Mouse (Mus musculus): Measurements from ENCODE around the gene Krt7.

- TF ChIP-seq HCFC1 (IDR thresholded peaks at IDR 0.05; ENCODE audit: borderline replicate concordance, insufficient read depth, low read length): no peak
- TF ChIP-seq ZNF384 (IDR thresholded peaks at IDR 0.05; ENCODE audit: low read depth, low read length): no peak
- no peak for TF ChIP-seq CHD2 (IDR thresholded peaks at IDR 0.05; ENCODE audit: low read depth, low read length)
- TF ChIP-seq MAFK (IDR thresholded peaks at IDR 0.05; ENCODE audit: insufficient read depth, low read depth, low read length): no peak
- no peak for TF ChIP-seq ZC3H11A (IDR thresholded peaks at IDR 0.05; ENCODE audit: borderline replicate concordance, low read depth, low read length)
These were observed 34.7 kb upstream of the Krt7 start for GRCm38 (mm10) chr15:101375956-101376775.
